Mouse (Mus musculus) megakaryocyte, adult 5-6 weeks (primary cell): ENCODE measurements at regions not wholly inside any gene's neighbourhood (a gene's known extent, or its start where the extent isn't known, plus 50 kb on each side); places are given as distances from the start of the nearest gene placed in this dataset.

Experiments
- ATAC-seq: 2 replicates; pipeline ENCODE4 v1.8.0; 2016; ENCODE audit warnings: mild to moderate bottlenecking, inconsistent platforms; ENCODE audit not compliant: poor library complexity, severe bottlenecking

DNA sequence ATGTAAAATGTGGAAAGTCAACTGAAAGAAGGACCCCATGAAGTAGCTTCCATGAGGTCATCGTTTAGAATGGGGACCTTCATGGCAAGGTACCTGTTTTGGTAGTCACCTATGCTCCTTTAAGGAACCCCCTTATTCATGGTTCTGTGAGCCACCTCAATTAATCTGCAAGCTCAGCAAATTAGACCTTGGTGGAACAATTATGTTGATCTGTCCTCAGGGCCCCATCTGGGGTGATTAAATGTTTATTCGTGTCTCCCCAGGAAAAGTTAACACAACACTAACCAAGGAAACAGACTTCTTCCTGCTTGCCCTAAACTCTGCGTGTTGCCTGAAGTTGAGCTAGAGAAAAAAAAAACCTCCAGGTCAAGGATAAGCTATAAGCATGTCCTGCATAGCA lies 175.9 kb upstream of the Lmcd1 start:
- ATAC-seq: no peak

GRCm38 (mm10) chr6:112108651-112109050 lies 164.9 kb upstream of the Lmcd1 start:
- ATAC-seq: no peak

GRCm38 (mm10) chr6:112119180-112119579 lies 154.4 kb upstream of the Lmcd1 start:
- ATAC-seq: no peak

DNA sequence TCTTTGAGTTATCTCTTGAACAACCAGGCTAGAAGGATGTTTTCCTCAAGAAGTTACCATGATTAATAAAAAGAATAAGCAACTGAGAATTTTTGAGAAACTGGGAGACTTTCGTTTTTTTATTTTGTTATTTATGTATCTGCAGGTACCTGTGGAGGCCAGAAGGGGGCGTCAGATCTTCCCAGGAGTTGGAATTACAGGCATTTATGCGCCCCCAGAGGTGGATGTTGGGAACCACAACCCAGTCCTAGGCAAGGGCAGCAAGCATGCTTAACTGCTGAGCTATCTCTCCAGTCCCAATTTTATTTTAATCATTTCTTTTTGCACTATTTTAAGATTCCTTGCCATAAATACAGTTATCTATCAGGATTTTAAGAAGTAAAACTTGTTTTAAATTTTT lies 140.0 kb upstream of the Lmcd1 start:
- ATAC-seq: no peak

DNA sequence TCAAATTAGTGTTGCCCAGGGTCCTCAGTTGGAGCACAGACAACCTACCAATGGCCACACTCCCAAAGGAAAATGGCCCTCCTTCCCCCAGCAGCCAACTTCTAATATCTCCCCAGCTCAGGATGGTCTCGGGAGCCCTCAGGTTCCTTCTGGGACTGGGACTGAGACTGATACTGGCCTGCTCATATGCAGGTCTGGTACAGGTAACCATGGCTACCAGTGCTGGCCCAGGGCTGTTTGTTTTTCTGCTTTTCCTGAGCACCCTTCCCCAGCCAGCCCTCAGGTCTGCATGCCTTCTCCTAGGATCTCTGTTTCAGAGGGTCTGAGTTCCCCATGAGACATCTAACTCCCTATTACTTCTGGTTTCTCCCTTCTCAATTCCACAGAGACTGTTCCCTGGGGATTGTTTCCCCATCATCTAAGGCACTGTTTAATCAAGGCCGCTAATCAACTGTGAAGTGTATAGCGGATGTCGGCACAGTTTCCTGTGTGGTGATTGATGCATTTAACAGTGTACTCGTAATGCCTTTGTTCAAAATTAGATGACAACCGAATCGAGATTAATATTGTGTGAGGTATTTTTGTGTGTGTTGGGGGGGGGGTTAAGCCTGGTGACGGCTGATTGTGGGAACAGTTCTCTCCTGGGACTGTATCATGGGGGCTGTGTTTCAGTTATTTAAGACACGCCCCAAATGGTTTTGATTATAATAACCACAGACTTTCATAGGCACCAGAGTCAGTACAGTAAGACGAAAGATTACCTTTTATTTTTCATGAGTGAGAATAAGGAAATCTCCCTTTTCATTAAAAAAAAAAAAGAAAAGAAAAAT lies 120.8 kb upstream of the Lmcd1 start:
- ATAC-seq: no peak

GRCm38 (mm10) chr6:112167487-112167886 lies 106.1 kb upstream of the Lmcd1 start:
- no peak for ATAC-seq

- no peak for ATAC-seq
These were observed 97.2 kb upstream of the Lmcd1 start for GRCm38 (mm10) chr6:112176344-112176743.

DNA sequence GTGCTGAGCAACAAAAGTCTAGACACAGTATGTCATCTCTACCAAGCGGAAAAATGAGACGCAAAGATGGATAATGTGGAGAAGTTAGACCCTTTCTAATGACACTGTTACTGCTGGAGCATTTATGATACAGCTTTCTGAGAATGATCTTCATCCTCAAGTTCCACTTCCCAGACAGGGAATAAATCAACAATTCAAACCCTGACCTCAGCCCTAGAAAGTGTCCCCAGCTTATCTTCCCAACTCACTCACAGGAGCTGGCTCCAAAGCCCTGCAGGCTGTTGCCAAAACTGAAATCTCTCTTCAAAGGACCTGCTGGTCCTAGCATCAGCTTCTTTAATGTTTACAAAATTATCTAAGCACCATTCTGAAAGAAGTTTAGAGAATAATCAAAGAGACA lies 85.9 kb upstream of the Lmcd1 start:
- no peak for ATAC-seq

GRCm38 (mm10) chr6:112191032-112191431 lies 82.5 kb upstream of the Lmcd1 start:
- 0 out of 2 replicates have a peak, but pooled peaks have one; percentile 43 for ATAC-seq

DNA sequence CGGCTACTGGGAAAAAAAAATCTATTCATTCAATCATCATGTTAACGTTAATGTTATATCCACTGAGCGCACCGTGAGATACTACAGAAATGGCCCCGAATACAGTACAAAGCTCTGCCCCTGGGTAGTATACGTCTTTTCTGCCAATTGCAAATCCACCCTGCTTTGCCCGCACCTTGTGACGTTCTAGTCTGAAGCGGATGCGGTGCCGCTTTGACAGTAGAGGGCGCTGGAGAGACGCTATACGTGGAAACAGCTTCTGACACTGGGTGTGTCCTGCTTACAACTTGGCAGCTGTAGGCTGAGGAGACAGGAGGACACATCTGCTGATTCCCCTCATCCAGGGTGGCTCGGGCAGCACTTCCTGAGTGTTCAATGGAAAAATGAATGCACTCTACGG lies 76.1 kb upstream of the Lmcd1 start:
- ATAC-seq: peak; percentile 71

- ATAC-seq: no peak
These were observed 74.3 kb upstream of the Lmcd1 start for GRCm38 (mm10) chr6:112199241-112199640.

DNA sequence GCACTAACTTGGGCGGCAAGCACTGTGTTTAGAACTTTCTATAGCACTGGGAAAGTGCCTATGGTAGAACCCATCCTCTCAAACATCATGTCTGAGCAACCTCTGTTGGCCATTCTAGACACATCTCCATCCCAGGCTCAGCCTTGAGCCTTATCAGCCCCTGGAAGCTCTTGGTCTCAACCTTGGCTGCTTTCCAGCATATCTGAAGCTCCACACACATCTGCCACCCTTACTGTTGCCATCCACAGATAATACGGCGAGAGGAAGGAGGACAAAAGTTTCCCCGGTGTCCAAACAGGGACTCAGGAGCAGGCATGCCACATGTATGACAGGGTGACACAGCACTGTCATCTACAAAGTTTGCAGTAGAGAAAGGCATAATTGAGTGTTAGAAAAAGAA lies 71.4 kb upstream of the Lmcd1 start:
- ATAC-seq: no peak

DNA sequence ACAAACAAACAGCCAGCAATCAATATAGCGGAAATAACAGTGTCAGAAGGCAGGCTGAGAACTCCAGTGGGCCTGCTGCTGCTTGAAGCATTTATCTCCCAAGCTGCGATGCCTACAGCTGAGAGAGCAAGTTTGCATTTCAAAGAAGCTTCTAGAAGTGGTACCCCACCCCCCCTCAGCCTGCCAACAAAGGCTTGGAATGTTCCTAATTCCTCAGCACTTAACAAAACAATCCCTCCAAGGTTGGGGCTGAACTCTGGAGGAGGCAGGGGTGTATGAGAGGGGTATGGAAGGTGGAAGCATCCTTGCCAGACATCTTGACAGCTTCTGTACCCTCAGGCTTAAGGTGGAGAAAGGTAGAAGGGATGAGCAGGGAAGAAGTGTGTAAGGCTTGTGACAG lies 70.2 kb upstream of the Lmcd1 start:
- ATAC-seq: no peak

DNA sequence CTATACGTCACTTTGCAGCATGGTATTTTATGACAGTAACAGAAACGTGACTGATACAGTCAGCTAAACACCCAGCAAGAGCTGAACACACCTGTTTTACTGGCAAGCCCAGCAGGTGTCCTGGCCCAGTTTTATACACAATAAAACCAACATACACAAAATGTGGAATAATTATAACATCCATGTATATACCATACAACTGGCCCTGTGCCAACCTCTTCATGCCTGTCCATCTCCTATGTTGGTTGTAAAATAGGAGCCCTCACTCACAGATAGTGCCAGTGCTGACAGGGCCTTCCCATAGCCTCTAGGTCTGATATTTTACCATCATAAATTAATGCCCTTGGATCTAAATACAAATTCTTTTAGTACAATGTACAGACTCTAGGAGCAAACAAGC lies 68.6 kb upstream of the Lmcd1 start:
- no peak for ATAC-seq

DNA sequence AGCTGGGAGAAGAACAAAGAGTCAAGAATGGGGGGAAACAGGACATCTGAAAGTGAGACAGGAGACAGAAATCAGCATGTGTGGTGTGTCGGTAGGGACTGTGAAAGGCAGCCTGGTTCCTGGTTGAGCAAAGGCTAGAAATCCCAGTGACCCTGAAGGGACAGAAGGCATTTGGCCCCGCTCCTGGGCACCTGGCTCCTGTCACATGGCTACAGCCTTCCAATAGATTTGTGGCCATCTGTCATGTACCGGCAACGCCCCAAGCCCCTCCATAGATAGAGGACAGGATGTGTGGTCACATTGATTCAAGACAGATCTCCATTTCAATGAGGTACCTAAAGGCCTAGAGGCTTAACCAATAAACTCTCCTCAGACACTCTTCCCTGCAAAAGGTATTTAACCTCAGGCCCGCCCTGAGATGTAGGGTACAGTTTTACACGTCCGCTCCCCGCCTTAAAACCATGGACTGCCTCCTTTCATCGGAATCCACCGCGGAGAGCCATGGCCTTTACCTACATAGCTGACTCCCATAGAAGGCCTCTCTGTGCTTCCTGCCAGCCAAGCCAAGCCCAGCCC lies 68.0 kb upstream of the Lmcd1 start:
- no peak for ATAC-seq

DNA sequence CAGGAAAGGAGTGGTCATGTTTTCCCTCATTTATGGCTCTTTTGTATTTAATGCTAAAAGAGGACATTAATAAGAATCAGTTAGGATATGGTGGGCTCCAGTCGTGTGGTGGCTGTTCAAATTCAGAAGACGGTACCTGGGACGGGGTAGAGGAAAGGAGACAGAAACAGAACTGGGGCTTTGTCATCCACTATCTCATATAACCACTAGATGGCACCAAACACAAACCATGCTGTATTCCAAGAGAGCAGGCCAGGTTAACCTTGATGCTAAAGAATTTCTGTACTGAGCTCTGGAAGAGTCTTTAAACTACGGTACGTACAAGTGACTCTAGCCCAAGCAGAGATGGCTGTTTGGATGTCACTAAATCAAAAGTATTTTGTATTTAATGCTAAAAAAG lies 66.3 kb upstream of the Lmcd1 start:
- ATAC-seq: peak; percentile 69

DNA sequence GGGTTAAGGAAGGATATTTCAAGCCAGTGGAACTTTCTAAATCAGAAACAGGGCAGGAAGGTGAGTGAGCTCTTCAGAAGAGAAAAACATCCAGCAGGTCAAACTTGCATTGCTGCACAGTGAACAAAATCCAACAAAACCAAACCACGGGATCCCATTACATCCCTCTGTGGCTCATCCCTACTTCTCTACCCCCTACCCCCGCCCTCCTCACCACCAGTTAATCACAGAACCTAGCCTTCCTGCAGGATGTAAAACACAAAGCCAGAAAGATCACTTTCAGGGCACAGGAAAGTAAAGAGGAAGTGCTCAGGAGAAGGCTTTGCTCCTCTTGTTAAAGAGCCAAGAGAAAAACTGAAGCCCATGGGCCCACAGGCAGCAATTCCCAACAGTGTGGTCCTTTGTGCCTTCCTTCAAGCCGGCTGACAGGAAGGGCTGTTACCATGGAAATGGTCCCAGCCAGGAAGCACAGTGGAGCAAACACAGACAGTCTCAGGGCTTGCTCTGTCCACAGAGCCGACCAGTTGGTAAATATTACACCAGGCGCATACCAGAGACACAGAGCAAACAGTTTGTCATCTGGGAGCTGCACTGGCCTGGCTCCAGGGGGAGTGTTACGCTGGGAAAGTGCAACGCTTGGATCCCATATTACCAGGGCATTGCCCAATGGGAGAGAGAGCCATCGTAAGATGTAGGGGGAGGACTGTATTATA lies 63.2 kb upstream of the Lmcd1 start:
- ATAC-seq: no peak

GRCm38 (mm10) chr6:112216868-112217267 lies 56.7 kb upstream of the Lmcd1 start:
- ATAC-seq: no peak

GRCm38 (mm10) chr6:112218248-112218647 lies 55.3 kb upstream of the Lmcd1 start:
- no peak for ATAC-seq

- no peak for ATAC-seq
These were observed 53.9 kb upstream of the Lmcd1 start for GRCm38 (mm10) chr6:112219641-112220040.

- ATAC-seq: no peak
These were observed 53.4 kb upstream of the Lmcd1 start for GRCm38 (mm10) chr6:112220149-112220548.

DNA sequence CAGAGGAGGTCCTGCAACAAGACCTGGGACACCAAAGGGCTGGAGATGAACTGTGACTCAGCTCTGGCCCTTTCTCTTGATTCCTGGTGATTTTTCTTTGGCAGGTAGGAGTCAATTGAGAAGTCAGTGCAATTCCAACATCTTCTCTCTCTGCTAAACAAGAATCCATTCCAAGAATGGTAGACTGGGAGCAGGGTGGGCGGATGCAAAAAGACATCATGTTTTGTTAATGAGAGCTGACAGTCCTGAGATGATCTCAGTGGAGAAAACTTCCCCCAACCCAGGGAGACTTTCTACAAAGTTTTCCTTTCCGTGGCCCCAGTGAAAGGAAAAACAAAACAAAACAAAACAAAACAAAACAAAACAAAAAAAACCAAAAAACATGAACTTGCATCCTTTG lies 52.2 kb upstream of the Lmcd1 start:
- ATAC-seq: no peak
